Mouse (Mus musculus): ENCODE measurements around the gene Frmd4a.

Gene Frmd4a

DNA sequence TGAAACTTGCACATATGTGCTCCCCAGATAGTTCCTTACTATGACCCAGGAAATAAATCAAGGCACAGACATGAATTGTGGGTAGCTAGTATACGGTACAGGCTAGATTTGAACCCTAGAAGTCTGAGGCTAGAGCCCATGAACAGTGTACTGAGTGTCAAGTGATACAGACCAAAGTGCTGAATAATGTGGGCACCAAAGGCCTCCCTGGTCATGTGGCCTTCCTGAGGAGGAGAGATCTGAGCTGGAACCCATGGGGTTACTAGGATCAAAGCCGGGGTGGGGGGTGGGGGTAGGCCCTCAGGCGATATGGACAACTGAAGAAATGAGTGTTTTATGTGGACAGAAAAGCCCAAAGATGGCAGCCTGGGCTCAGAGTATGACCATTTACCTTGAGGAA, 544.9 kb downstream of the Frmd4a start:
- no peak for DNase-seq

DNA sequence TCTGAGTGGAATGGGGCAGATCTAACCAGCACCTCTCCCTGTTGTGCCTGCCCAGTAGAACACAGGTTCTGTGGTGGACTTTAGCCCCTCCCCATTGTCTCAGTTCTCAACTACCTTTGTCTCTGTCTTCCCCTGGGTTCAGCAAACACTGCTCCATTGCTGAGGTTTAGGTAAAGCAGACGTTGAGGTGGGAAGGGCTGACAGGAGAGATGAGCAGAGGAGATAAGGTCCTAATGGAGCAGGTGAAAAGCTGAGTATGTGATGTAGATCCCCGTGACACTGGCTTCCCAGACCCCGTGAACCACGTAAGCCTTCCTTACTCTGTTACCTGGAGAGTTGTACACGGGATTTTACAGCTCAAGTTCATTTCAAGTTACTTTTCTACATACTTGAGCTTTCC, 545.3 kb downstream of the Frmd4a start:
- no peak for DNase-seq

GRCm38 (mm10) chr2:4563322-4563721, 545.8 kb downstream of the Frmd4a start:
- no peak for DNase-seq

- no peak for DNase-seq
Measured at GRCm38 (mm10) chr2:4566260-4566955, 548.9 kb downstream of the Frmd4a start.

DNA sequence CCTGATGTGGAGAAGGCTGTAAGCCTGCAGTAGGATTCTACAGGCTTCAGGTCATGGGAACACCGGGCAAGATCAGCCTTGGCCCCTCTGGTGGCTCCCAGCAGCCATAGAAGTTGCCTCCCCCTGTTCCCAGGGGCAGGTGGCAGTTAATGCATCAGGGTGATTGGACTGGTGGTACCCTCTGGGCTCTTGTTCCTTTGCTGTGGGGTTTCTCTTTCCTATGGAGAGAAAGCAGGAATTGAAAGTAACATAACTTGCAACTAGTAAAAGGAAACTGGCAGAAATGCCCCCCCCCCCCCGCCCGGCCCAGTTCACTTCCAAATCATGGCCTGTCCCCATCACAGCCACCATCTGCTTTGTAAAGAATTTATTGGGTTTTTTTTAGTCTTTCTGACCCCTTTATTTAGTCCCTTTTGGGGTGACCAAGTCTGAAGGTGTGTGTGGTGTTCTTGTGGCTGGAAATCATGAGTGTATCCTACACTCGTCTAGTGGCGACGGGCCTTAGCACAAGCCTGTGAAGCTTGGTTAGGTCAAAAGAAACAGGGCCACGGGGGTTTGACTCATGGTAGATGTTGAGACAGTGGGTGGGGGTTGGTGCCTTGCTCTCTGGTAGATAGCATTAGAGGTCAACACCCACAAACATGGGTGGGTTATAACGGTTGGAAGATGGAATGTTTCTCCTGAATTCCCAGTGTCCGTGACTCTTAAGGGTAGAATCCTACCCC, 549.6 kb downstream of the Frmd4a start:
- no peak for DNase-seq

DNA sequence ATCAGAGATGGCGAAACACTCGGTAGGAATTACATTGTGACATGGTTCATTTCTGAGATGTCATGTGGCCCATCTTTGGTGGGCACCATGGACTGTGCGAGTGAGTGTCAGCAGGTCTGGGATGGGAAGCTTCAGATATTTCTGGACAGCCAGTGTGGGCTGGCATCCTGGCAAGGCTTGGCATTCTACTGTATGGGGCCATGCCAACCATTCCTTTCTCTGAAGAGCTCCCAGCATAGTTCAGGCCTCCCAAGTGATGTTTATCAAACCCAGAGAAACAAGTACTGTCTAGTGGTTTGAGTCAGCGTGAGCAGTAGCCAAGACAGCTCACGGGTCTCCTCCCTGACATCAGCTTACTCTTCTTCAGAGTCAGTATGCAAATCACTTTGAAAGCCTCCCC, 551.5 kb downstream of the Frmd4a start:
- no peak for DNase-seq

GRCm38 (mm10) chr2:4570186-4570861, 552.8 kb downstream of the Frmd4a start:
- DNase-seq, result peak; percentile 77

- DNase-seq, result peak; percentile 29
Measured at GRCm38 (mm10) chr2:4572498-4573263, 555.2 kb downstream of the Frmd4a start.

- DNase-seq, result no peak
Measured at GRCm38 (mm10) chr2:4573386-4573785, 555.9 kb downstream of the Frmd4a start.

DNA sequence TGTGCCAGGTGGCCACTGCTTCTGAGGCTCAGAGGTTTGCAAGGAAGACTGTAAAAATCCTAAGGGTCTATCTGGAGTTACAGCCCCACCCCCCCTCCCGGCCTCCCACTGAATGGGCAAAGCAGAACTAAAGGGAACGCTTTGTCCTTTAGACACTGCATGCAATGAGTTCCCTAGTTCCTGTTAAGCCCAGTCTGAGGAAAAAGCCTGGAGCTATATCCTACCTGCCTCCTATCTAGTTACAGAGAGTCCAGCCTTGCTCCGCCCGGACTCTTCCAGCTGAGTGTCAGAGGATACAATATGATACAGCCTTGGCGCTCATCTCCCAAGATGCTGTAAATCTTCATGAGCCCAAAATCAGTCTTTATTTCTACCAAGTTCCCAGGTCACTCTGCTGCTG, 556.7 kb downstream of the Frmd4a start:
- no peak for DNase-seq

- peak; percentile 14 for DNase-seq
Measured at GRCm38 (mm10) chr2:4575163-4575562, 557.6 kb downstream of the Frmd4a start.

DNA sequence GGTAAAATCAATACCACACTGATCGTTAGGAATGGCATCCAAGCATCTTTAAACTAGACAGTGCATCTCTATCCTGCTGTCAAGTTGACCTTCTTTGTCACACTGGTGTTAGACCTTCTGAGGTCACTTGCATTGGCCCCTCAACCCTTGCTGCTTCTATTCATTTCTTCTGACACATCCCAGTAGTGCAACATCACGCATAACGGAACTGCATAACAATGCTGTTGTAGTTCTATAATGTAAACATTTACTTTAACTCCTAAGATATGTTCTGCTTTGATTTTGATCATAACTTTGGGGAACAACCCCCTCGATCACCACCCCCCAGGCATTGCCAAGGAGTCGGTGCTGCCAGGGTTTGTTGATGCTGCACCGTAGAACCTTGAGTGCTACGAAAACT, 558.5 kb downstream of the Frmd4a start:
- no peak for DNase-seq

DNA sequence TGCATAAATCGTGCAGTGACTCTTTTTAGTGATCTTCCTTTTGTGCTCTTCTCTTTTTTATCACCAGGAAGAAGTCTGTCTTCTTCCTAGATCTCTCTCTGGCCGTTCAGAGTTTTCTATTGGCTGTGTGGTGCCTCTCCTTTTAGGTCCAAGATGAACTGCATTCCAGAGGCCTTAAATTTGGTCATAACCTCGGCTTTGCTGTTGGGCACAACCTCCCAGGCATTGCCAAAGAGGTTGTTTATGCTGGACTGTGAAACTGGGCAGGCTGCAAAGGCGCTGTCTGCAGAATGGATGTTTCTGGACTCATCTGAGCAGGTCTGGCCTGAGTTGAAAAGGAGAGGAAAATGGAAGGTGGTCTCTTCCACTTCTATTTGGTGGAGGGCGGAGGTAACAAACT, 560.8 kb downstream of the Frmd4a start:
- no peak for DNase-seq

DNA sequence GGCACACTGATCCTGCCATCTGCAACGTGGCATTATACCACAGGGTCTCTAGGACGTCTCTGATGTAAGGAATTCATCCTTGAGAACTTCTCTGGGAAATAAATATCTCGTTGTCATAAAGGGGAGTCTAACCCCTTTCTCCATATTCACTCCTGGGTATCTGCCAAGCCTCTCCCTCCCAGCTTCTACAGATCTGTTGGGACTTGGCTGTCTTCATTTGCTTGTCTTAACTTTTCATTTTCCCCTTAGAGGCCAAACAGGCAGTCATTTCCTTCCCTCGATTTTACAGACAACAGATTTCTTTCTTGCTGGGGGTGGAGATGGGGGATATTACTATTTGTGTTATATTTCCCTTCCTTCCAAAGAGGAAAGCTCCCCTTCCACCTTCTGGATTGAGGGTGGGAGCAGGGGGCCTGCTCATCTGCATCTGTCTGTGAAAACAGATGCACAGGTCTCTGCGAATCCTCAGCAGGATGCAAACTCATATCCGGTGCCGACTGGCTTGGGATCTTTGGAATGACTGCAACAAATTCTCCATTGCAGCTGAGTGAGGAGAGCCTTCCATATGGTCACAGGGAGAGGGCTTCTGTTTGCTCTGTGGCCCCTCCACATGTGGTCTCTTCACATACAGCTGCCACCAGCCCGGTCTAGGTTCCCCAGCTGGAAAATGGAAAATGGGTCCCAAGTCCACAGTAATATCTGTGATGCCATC, 562.0 kb downstream of the Frmd4a start:
- no peak for DNase-seq

GRCm38 (mm10) chr2:4580666-4581065, 563.1 kb downstream of the Frmd4a start:
- no peak for DNase-seq

- DNase-seq, result no peak
Measured at GRCm38 (mm10) chr2:4582930-4583329, 565.4 kb downstream of the Frmd4a start.

- no peak for DNase-seq
Measured at GRCm38 (mm10) chr2:4584252-4584651, 566.7 kb downstream of the Frmd4a start.

DNA sequence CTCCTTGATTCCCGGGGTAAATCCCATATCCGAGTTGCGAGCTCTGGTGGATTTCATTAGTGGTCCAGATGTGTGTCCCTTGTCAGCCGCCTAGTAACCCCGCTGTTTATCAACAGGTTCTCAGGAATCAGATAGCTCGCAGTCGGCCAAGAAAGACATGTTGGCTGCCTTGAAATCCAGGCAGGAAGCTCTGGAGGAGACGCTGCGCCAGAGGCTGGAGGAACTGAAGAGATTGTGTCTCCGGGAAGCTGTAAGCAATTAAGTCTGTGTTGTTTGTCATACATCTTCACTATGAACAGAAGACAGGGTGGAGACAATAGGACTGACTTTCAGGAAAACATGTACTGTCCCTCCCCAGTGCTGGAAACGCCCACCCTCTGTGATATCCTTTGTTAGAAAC, 568.7 kb downstream of the Frmd4a start:
- peak; percentile 48 for DNase-seq

DNA sequence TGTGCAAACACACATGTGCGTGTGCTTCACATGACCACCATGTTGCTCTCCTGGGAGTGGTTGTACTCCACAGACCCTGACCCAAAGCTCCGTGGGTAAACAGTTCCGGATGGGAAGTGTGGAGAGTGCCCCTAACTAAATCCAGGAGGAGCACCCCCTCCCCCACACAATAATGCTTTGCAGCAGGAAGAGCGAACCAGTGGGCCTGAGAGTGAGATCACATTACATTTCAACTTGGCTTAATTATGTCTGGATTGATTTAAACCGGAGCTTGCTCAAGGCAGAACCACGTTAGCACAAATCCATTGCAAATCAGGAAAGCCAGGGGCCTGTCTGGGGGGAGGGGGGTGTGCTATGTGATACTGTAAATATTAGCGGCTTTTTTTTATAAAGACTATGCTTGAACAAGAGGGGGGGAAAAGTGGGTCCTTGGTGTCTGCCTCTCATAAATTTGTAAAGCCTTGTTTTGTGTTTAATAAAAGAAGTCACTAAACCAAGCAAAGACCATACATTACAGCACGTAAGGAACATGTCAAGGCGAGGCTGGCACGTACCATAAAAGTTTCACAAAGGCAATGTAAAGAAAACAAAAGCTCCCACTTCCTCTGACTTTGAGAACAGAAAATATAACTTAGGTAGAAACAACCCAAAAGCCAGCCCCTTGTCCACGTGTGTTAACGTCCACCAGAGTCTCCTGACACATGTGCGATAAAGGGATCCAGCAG, 570.3 kb downstream of the Frmd4a start:
- no peak for DNase-seq

DNA sequence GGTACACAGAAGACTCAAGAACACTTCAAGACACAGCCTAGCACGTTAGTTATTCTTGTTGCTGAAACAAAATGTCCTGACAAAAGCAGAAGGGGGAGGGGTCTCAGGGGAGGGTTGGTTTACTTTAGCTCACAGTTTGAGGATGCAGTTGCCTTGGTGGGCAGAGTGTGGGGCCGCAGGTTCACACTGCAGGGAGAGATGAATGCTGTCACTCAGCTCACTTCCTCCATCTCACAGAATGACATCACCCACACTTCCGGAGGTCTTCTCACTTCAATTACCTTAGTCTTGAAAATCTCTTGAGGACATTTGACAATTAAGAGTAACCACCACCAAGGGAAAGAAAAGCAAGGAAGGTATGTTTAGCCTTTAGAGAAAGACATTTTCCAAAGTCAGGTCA, 574.1 kb downstream of the Frmd4a start:
- DNase-seq, result no peak

GRCm38 (mm10) chr2:4592666-4593065, 575.1 kb downstream of the Frmd4a start:
- no peak for DNase-seq

- peak; percentile 66 for DNase-seq
Measured at GRCm38 (mm10) chr2:4593433-4593832, 575.9 kb downstream of the Frmd4a start.
